Mouse (Mus musculus): ENCODE data around the gene Plscr3.

- TF ChIP-seq CTCF (IDR thresholded peaks at IDR 0.05; ENCODE audit: low read depth, low read length), result no peak
- TF ChIP-seq POLR2A (IDR thresholded peaks at IDR 0.05; ENCODE audit: extremely low read depth, insufficient read depth, low read length), result no peak
Measured at GRCm38 (mm10) chr11:69877878-69878277, 31.7 kb downstream of the Plscr3 start, which contains the start of gene Tmem95.
